Mouse (Mus musculus): ENCODE data around the gene Fut4.
"Not testable (repeated sequence)": the region's sequence is repeated elsewhere in the genome, so short reads cannot be mapped to it uniquely, and the experiment has no call there.

Fut4 gene

GRCm38 (mm10) chr9:14724755-14725420 lies 27.3 kb downstream of the Fut4 start:
- DNase-seq, result no peak

DNA sequence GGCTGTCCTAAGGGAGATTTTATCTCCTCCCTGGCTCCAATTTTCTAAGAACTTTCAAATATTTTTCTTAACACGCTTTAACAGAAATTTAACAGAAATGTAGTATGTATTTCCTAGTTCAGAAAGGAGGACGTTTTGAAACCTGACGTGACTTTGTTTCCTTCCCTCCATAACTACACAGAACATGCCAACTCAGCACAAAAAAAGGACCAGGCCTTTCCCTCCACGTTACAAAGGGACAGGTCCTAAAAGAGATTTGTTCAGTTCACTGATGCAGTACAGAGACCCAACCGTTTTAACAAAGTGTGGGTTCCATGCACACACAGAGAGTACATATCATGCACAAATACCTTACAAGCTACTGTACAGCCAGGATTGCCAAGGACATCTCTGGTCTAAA lies 30.6 kb downstream of the Fut4 start:
- DNase-seq, result no peak

DNA sequence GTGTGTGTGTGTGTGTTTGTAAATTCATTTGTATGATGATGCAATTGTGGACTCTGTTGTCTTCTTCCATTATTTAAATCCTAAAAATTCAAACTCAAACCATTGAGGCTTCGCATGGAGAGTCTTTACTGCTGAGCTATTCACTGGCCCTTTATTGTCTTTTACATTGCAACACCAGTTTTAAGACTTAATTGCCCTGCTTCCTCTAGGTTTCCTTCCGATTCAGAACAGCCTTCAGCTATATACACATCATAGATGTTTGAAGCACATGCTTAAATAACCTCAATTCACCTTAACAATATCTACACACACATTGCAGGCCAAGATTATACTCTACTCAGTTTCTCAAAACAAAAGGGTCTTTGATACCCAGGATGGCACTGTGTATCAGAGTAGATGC lies 31.8 kb downstream of the Fut4 start:
- no peak for DNase-seq

GRCm38 (mm10) chr9:14718332-14718691 lies 33.9 kb downstream of the Fut4 start:
- DNase-seq, result no peak

DNA sequence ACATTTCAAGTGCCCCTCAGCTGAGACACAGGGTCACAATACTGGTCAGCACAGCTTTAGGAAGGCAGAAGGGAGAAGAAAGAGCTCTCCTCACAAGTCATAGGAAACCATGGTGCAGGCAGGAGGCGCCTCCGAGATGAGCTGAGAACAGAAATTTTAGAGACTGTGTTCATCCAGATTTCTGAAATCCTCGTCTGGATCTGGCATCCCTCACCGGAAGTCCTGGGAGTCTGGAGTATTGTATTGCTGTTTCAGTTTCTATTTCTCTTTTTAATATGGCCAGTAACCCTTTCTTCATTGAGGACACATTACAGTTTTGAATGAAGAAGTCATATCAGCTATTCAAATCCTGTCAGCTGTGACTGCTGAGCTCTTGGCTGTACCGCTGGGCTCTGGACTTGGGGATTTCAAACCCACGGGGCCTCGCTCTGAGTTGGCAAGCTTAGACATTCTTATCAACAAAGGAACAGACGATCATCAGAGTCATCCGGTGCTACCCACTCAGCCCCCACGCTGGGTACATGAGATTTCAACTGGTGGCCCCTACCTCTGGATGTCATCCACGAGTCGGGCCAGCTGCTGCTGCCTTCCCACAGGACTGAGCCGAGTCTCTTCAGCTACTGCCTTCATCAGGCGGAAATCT lies 34.4 kb downstream of the Fut4 start:
- DNase-seq, result no peak

GRCm38 (mm10) chr9:14715258-14715657 lies 36.9 kb downstream of the Fut4 start:
- no peak for DNase-seq

GRCm38 (mm10) chr9:14710910-14711309 lies 41.3 kb downstream of the Fut4 start:
- DNase-seq, result no peak

GRCm38 (mm10) chr9:14705321-14706162 lies 46.7 kb downstream of the Fut4 start:
- peak; percentile 46 for DNase-seq

DNA sequence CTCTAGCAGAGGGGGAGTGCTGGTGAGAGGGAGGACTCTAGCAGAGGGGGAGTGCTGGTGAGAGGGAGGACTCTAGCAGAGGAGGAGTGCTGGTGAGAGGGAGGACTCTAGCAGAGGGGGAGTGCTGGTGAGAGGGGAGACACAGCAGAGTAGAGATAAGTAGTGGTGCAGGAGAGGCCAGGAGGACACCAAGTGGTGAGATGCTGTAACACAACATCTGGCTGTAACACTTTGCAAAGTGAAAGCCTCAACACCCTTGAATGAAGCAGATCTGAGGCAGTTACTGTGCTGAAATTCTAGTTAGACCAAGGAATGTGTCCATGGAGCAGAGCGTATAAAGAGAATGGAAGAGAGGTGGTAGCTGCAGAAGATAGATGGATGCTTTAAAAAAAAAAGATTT lies 51.4 kb downstream of the Fut4 start:
- not testable (repeated sequence) for DNase-seq

DNA sequence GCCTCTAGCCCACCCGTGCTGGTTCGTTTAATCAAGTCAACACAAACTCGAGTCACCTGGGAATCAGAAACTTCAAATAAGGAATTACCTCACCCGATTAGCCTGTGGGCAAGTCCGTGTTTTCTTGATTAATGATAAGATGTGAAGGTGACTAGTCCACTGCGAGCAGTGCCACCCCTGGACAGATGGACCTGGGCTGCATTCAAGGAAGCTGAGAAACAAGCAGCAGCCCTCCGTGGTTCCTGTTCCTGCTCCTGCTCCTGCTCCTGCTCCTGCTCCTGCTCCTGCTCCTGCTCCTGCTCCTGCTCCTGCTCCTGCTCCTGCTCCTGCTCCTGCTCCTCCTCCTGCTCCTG lies 52.9 kb downstream of the Fut4 start:
- no peak for DNase-seq

- DNase-seq, result peak; percentile 90
These were observed 53.5 kb downstream of the Fut4 start for GRCm38 (mm10) chr9:14698582-14699287.

Data from right cerebral cortex, adult 18-20 months (tissue).